Mouse (Mus musculus) embryo, embryonic 10.5 days (tissue): ENCODE measurements around the gene Gm35134.
"Not testable (repeated sequence)": the region's sequence is repeated elsewhere in the genome, so short reads cannot be mapped to it uniquely, and the experiment has no call there.

Experiments
- DNase-seq: peaks from one replicate; pipeline ENCODE4 v3.0.0-alpha.2; 2015; ENCODE audit warnings: low spot score

The Gm35134 gene

GRCm38 (mm10) chrY:19112707-19113106, at the start of gene Gm35134:
Gene Gm35134, plus strand, starts transcription at chrY:19113007.
- not testable (repeated sequence) for DNase-seq
